Mouse (Mus musculus) cortical plate, adult 2 months (tissue): ENCODE results near the gene Creg2. TPM values are rescaled to one million over a fixed set of nuclear protein-coding genes. Genes with fewer than 3 reads are reported as not detected.
A peak's percentile ranks its signal among the peaks of the same experiment; 100 is the strongest.

Experiments used
- H3K27ac ChIP-seq: fragments of 200-500 bp; 2 replicates; pipeline ENCODE4 v1.5.1; 2012; ENCODE audit warnings: low read length, control low read depth, inconsistent platforms; ENCODE audit not compliant: insufficient read depth
- H3K4me1 ChIP-seq: fragments of 200-500 bp; 2 replicates; pipeline ENCODE4 v1.6.1; 2011; ENCODE audit warnings: low read length; ENCODE audit not compliant: control insufficient read depth, insufficient read depth
- H3K4me3 ChIP-seq: fragments of 200-500 bp; 2 replicates; pipeline ENCODE4 v1.5.1; 2011; ENCODE audit warnings: mild to moderate bottlenecking, low read length, control low read depth; ENCODE audit not compliant: insufficient read depth
- CTCF ChIP-seq: fragments of 200-500 bp; IDR thresholded peaks from 2 replicates; pipeline ENCODE4 v1.5.1; 2011; ENCODE audit warnings: mild to moderate bottlenecking, control low read depth, low read length; ENCODE audit not compliant: insufficient read depth; ENCODE audit errors: extremely low read depth
- POLR2A ChIP-seq: fragments of 200-500 bp; IDR thresholded peaks from 2 replicates; pipeline ENCODE4 v1.6.1; 2011; ENCODE audit warnings: mild to moderate bottlenecking, low read length, control low read depth; ENCODE audit not compliant: insufficient read depth; ENCODE audit errors: extremely low read depth
- polyA plus RNA-seq: library from polyadenylated mRNA; depleted of rRNA; stranded (reverse); fragments of >200 nt; gene quantifications from 2 replicates; pipeline ENCODE4 v1.2.3, GENCODE M21; 2012; rRNA removed

The Creg2 gene
- 32.8 and 37.6 TPM in 2 replicates for polyA plus RNA-seq

DNA sequence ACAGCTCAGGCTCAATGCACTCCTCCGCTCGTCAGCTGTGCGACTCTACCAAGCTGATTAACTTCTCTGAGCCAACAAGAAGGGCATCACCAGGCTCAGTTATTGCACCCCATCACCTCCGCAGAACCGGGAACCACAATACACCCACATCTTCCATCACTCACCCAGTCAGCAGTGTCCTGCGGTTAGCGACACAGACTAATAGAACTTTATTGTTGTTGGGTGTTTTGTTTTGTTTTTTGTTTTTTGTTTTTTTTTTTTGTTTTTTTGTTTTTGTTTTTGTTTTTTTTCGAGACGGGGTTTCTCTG is at the start of gene Creg2:
Gene Creg2, minus strand, starts transcription at position 234 of the 308 bp plus-strand sequence.
- peak within 1 kb of the TSS; percentile 94 for H3K27ac ChIP-seq
- no peak for TF ChIP-seq CTCF
- no peak for TF ChIP-seq POLR2A
- no peaks in the 10 kb centered on the region; the same call in 1 of the 2 replicates for H3K4me1 ChIP-seq
- H3K4me3 ChIP-seq: peak within 1 kb of the TSS; percentile 86

DNA sequence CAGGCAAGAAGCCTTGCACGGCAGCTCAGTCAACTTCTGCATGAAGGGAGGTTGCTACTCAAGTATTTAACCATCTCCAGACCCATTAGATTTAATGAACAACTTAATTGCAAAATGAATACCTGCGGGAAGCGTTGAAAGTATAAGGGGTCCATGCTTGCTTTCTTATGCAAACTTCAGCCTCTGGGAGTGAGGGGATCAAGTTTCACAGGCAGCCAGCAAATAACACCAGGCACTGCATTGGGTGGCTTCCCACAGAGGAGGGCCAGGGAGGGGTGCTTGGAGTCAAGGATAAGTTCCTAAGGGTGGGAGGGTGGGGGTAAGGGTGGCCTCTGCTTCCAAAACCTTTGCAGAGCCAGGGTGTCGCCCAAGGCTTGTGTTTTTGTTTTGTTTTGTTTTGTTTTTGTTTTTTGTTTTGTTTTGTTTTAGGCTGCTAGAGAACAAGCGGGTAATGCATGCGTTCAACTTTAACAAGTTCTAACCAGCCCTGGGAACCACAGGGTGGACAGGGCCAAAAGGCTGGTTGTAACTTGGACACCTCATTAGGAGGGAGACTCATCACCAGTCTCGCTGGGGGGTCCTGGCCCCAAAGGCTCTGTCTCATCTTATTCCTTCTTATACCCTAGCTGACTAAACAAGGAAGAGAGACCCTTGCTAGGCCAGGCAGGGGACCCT is 49.5 kb upstream of the Creg2 start:
- no peaks in the 10 kb centered on the region for H3K4me1 ChIP-seq
- no peak for TF ChIP-seq CTCF
- TF ChIP-seq POLR2A: no peak
- H3K27ac ChIP-seq: no peak overlapping the region
- no peak overlapping the region for H3K4me3 ChIP-seq

DNA sequence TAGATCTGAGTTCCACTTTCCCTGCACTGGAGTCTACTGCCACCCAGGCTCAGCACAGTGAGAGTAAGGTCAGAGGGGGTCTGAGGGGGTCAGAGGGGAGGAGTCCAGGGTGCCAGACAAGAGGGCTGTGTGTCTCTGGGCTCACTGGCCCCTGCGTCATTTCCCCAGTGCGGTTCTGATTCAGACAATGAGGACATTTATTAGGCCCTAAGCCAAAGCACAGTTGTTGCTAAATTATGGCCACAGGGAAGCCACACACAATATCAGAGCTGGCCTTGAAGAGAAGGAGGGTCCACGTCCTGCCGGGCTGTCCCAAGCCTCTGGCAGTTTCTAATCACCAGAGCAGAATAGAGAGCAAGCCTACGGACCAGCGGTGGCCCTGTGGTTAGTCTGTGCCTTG is 47.2 kb upstream of the Creg2 start:
- TF ChIP-seq CTCF (no peak), POLR2A (no peak)
- H3K27ac ChIP-seq: no peak overlapping the region
- no peak overlapping the region for H3K4me3 ChIP-seq
- peaks cover 2% of the 10 kb centered on the region; the same call in 1 of the 2 replicates for H3K4me1 ChIP-seq

DNA sequence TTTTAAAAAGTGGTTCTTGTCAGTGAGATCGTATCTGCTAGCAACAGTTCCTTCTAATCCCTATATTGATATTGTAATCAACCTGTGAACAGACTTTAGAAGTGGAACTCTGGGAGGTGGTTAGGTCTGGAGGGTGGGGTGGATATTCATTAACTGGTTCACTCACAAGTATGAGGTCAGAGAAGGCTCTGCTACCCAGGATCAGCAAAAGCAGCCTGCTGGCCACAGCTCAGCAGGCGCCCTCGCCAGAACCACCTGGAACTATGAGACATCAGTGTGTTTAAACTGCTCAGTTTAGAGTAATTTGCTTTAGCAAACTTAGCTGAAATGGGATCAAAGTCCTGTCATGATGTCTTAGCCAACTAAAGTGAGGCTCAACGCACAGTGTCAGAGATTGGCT is 43.9 kb upstream of the Creg2 start:
- no peak overlapping the region for H3K4me3 ChIP-seq
- H3K4me1 ChIP-seq: peaks cover 2% of the 10 kb centered on the region; the same call in 1 of the 2 replicates
- no peak overlapping the region for H3K27ac ChIP-seq
- no peak for TF ChIP-seq POLR2A
- TF ChIP-seq CTCF: no peak

DNA sequence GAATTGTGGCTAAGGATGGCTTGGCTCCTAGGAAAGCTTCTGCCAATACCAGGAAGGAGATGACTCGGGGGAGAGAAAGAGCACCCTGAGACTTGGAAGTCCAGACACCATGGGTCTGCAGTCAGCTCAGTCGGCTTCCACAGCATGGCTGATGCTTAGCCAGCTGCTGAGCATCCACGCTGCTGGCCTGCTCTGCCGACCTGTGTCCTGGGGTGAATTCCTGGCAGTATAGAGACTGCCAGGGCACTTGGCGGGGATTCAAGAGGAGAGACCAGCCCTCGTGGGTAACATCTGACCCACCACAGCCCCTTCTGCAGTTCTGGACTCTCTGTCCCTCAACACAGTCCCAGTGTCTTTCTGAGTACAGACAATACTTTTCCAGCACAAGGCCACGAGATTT is 43.5 kb upstream of the Creg2 start:
- no peak for TF ChIP-seq POLR2A
- TF ChIP-seq CTCF: no peak
- Histone ChIP-seq H3K4me1 (peaks cover 2% of the 10 kb centered on the region; the same call in 1 of the 2 replicates), H3K27ac (no peak overlapping the region), H3K4me3 (no peak overlapping the region)

DNA sequence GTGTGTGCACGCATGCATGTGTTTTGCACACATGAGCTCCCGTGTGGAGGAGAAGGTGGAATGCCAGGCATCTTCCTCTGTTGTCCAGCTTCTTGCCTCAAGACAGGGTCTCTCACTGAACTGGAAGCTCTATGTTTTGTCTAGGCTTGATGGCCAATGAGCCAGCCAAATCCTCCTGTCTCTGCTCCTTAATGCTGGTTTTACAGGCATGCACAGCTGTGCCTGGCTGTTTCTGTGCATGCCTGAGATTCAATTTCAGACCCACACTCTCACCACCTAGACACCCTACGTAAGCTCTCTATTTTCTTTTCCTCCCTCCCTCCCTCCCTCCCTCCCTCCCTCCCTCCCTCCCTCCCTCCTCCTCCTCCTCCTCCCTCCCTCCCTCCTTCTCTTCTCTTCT is 40.7 kb upstream of the Creg2 start:
- Histone ChIP-seq H3K4me3 (no peak overlapping the region), H3K4me1 (peaks cover 2% of the 10 kb centered on the region; the same call in 1 of the 2 replicates), H3K27ac (no peak overlapping the region)
- TF ChIP-seq CTCF: no peak

GRCm38 (mm10) chr1:39691061-39691460 is 39.8 kb upstream of the Creg2 start:
- H3K4me1 ChIP-seq: peaks cover 2% of the 10 kb centered on the region; the same call in 1 of the 2 replicates
- no peak overlapping the region for H3K4me3 ChIP-seq
- TF ChIP-seq CTCF: no peak
- TF ChIP-seq POLR2A: no peak

DNA sequence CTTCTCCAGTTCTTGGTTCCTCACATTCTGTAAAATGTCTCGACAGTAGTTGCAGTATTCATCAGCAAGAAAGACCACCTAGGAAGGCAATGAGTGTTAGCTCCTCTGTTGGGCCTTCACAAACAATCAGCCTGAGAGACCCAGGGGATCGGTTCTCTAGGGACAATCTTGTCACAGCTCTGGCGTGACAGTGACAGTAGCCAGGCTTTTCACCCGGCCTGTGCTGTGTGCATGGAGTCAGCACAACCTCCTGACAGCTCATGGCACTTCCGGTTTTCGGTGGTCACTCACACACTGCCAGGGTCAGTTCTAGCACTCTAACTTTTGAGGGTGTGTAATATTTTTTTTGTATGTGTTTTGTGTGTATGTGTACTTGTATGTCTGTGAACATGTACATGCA is 37.3 kb upstream of the Creg2 start:
- TF ChIP-seq CTCF (no peak), POLR2A (no peak)
- H3K27ac ChIP-seq: no peak overlapping the region
- no peaks in the 10 kb centered on the region for H3K4me1 ChIP-seq
- no peak overlapping the region for H3K4me3 ChIP-seq

More at GRCm38 (mm10) chr1:39691061-39691460, 39.8 kb upstream of the Creg2 start:
- H3K27ac ChIP-seq: no peak overlapping the region

GRCm38 (mm10) chr1:39687279-39687678 is 36.0 kb upstream of the Creg2 start:
- H3K4me1 ChIP-seq: no peaks in the 10 kb centered on the region
- H3K4me3 ChIP-seq: no peak overlapping the region
- H3K27ac ChIP-seq: no peak overlapping the region
- TF ChIP-seq CTCF: no peak
- no peak for TF ChIP-seq POLR2A

- no peak overlapping the region for H3K4me3 ChIP-seq
- H3K4me1 ChIP-seq: no peaks in the 10 kb centered on the region
- TF ChIP-seq CTCF (peak; percentile 71), POLR2A (no peak)
- H3K27ac ChIP-seq: no peak overlapping the region
Observed at GRCm38 (mm10) chr1:39685841-39686240, 34.6 kb upstream of the Creg2 start.

DNA sequence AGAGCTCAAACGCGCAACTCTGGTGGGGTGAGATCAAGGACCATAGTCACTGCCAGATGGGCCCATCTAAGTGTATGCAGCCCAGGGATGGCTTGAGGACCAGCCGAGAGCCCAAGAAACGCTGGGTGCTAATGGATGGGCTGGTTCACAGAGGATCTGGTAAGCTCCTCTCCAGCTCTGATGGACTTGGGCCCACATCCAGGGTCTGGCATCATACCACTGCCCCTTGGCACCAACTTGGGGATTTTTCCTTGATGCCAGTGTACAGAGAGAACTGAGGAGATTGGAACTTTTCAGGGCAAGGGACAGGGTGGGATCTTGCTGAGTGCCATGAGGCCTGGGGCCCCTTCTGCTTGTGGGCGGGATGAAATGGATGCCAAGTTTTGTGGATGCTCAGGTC is 30.4 kb upstream of the Creg2 start:
- TF ChIP-seq CTCF (no peak), POLR2A (no peak)

More for the DNA sequence above, 30.4 kb upstream of the Creg2 start:
- Histone ChIP-seq H3K4me1 (no peaks in the 10 kb centered on the region), H3K4me3 (no peak overlapping the region), H3K27ac (no peak overlapping the region)
